In the genomic region with DNA sequence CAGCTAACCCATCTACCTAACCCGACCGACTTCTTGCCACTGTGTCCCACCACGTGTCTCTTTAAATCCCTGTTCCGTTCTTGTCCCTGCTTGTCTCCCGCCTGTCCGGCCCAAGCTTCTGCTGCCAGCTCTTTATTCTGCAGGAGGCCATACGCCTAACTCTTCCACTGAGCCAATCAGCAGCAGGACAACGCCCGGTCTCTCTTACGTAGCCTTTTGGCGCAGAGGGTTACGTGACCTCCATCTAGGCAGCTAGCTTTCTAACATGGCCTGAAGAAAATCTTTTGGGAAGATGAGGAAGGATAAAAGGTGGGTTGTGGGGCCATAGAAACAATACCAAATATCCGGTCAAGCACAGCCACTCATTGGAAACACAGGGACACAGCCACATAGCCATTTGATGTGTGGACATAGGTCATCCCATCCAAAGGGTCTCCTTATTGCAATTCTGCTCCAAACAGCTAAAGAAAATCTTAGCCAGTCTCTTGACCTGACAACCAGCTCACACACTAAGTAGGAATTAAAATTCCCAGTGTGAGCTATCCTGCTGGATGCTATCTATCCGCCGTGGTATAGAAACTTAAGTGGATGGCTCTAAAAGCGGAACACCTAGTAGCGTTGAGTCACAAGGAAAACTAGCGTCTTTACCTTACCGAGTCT, we compare ENCODE assay signal across 1 mouse cellular context.
TF ChIP-seq lines count a peak whose summit lies in the region.

No protein-coding gene starts in this region.

TF ChIP-seq in C2C12, 6 proteins besides CTCF, POLR2A, EP300 and RAD21:
- peak; percentile 50 for TF ChIP-seq USF1 (IDR thresholded peaks at IDR 0.05; ENCODE audit: low read depth)
- TF ChIP-seq MAX (IDR thresholded peaks at IDR 0.05), result peak; percentile 90
- no peak for TF ChIP-seq CEBPB (IDR thresholded peaks at IDR 0.05; ENCODE audit: low read depth)
TF ChIP-seq in C2C12: peak in this region for 2.
